Mouse (Mus musculus): Measurements from ENCODE around the gene A930018P22Rik.

DNA sequence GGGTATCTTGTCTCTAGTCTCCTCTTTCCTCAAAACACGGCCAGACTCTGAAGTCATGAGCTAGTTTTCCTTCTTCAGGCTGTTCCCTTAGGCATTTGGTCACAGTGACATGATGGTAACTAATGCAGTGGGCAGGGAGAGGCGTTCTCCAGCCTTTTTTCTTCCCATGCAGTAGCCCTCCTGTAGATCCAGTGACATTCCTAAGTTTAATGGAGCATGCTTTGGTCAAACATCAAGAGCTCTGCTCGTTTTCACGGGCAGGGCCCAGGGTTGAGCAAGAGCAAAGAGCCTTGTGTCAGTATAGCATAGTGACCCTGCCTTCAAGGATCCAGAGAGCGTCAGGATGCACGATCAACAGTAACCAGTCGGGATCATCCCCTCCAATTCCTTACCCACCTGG is 40.8 kb downstream of the A930018P22Rik start:
- TF ChIP-seq ZC3H11A (IDR thresholded peaks at IDR 0.05; ENCODE audit: borderline replicate concordance, low read depth, low read length), result no peak
- no peak for TF ChIP-seq ZNF384 (IDR thresholded peaks at IDR 0.05; ENCODE audit: low read depth, low read length)
